Mouse (Mus musculus): ENCODE data around the gene Crls1.

Gene Crls1

DNA sequence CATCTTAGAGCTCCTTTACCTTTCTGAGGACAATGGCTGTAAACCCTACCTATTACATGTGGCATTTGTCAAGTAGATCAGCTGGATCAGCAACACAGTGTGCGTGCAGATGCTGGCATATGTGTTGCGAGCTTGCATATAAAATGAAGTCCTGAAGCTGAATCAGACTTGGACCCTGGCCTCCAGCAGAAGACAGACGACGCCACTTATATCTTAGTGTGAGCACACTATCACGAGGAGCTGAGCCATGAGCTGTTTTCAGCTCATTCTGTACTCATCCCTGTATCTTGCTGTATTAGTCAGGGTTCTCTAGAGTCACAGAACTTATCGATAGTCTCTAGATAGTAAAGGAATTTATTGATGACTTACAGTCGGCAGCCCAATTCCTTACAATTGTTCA, 38.8 kb downstream of the Crls1 start:
- no peak for DNase-seq

DNA sequence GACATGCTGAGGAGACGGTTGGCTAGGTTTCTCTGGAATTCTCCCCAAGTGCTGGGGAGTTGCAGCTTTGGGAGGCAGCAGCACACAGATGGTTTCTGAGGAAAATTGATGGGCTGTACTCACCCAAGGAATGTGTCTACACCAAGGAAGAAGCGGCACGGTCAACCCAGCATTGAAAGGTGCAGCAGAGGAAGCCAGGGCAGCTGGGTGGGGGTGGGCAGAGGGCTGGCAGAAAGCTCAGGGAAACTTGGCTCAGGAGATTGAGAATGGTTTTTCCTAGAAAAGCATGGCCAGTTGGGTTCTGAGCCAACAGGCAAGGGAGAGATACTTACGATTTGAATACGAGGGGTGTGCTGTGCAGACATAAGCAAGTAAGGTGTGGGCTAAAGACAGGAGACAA, 47.4 kb downstream of the Crls1 start:
- no peak for DNase-seq

- DNase-seq: no peak
These were observed 51.7 kb downstream of the Crls1 start for GRCm38 (mm10) chr2:132898211-132898610.

DNA sequence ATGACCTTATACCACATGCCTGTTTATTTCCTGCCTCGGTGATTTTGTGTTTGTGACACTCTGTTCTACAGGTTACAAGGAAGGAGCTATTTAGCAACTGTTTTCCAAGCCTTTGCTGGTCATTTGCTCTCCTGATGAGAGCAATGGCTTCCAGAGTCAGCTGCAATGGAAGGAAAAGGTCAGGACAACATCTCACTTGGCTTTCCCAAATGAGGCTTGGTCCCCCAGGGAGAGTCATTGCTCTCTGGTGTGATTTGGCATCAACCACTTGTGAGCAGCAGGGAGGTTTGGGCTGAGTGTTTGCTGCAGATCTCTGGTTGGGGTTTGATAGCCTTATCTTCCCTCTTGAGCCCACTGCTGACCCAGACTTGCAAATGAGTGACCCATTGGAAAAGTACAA, 54.1 kb downstream of the Crls1 start:
- DNase-seq: no peak

DNA sequence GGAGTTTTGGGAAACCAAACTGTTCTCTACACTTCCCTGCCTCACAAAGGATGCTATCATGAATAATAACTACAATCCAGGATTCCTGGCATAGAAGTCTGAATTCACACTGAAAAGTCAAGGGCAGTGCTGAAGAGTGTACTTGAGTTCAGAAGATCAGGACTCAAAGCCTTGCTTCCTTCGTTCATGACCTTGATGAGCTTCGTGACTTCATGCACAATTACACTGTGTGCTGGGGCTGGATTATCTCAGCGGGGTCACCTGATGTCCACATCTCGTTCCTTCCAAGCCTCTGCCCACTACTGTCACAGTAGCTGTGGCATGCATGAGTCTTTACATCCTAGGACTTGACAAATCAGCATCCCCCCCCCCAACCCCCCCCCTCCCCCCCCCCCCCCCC, 55.2 kb downstream of the Crls1 start:
- DNase-seq: no peak

DNA sequence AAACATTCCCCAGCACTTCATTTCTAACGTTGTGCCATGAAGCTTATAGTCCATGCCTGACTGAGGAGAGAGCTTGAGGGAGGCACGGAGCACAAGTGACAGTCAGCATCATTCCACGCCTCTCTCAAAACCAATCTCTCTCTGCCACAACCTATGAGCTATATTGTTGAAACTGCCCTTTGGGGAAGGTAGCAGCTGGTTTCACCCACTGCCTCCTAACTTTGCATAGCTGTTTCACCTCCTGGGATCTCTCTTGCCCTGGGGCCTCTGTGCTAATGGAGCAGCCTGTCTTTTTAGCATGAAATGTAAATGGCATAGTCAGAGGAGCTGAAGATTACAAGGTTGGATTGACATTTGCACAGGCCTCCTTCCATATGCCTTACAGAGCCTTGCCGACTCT, 55.6 kb downstream of the Crls1 start:
- DNase-seq: no peak

- peak; percentile 72 for DNase-seq
These were observed 57.0 kb downstream of the Crls1 start for GRCm38 (mm10) chr2:132903498-132903897.

- DNase-seq: no peak
These were observed 58.5 kb downstream of the Crls1 start for GRCm38 (mm10) chr2:132904961-132905360.

- peak; percentile 58 for DNase-seq
These were observed 60.3 kb downstream of the Crls1 start for GRCm38 (mm10) chr2:132906763-132907162.

- no peak for DNase-seq
These were observed 68.3 kb downstream of the Crls1 start for GRCm38 (mm10) chr2:132914785-132915184.
